Mouse (Mus musculus) embryonic fibroblast, embryonic 13.5 days (primary cell): ENCODE results near the gene Phldb2. TPM values are rescaled to one million over a fixed set of nuclear protein-coding genes. Genes with fewer than 3 reads are reported as not detected.

Source experiments
- H3K27ac ChIP-seq: 2 replicates; pipeline ENCODE4 v1.5.1; 2012; ENCODE audit warnings: low read length, control low read depth, inconsistent platforms; ENCODE audit not compliant: insufficient read depth
- H3K4me1 ChIP-seq: 2 replicates; pipeline ENCODE4 v1.6.1; 2011; ENCODE audit warnings: low read length; ENCODE audit not compliant: control insufficient read depth, insufficient read depth
- H3K4me3 ChIP-seq: 2 replicates; pipeline ENCODE4 v1.5.1; 2011; ENCODE audit warnings: mild to moderate bottlenecking, control low read depth, low read length; ENCODE audit not compliant: insufficient read depth
- CTCF ChIP-seq: IDR thresholded peaks from 2 replicates; pipeline ENCODE4 v1.5.1; 2011; ENCODE audit warnings: mild to moderate bottlenecking, control low read depth, low read length, moderate library complexity, borderline replicate concordance; ENCODE audit not compliant: insufficient read depth
- POLR2A ChIP-seq: IDR thresholded peaks from 2 replicates; pipeline ENCODE4 v1.6.1; 2011; ENCODE audit warnings: low read depth, mild to moderate bottlenecking, control low read depth, low read length, moderate library complexity
- polyA plus RNA-seq: library from polyadenylated mRNA; stranded (reverse); fragments of >200 nt; gene quantifications from 2 replicates; pipeline ENCODE4 v1.2.4, GENCODE M21; 2011; ENCODE audit warnings: low read depth; ENCODE audit not compliant: missing spikeins, insufficient read length

The Phldb2 gene
- polyA plus RNA-seq, 1 experiment: 253 TPM

GRCm38 (mm10) chr16:45903595-45903994, 49.8 kb downstream of the Phldb2 start:
- no peak overlapping the region for H3K4me3 ChIP-seq
- TF ChIP-seq CTCF (no peak), POLR2A (no peak)
- H3K4me1 ChIP-seq: no peaks in the 10 kb centered on the region; the same call in 1 of the 2 replicates
- H3K27ac ChIP-seq: no peak overlapping the region

GRCm38 (mm10) chr16:45898459-45898858, 54.9 kb downstream of the Phldb2 start:
- no peak for TF ChIP-seq CTCF
- no peak for TF ChIP-seq POLR2A
- Histone ChIP-seq H3K4me1 (peaks cover 9% of the 10 kb centered on the region), H3K4me3 (no peak overlapping the region), H3K27ac (no peak overlapping the region)

GRCm38 (mm10) chr16:45896587-45896986, 56.8 kb downstream of the Phldb2 start:
- Histone ChIP-seq H3K4me1 (peaks cover 9% of the 10 kb centered on the region), H3K4me3 (no peak overlapping the region), H3K27ac (no peak overlapping the region)
- TF ChIP-seq POLR2A (no peak), CTCF (no peak)

GRCm38 (mm10) chr16:45894998-45895397, 58.4 kb downstream of the Phldb2 start:
- Histone ChIP-seq H3K4me3 (no peak overlapping the region), H3K4me1 (peaks cover 17% of the 10 kb centered on the region), H3K27ac (peak overlapping the region; percentile 41)
- TF ChIP-seq POLR2A (no peak), CTCF (no peak)

GRCm38 (mm10) chr16:45893796-45894195, 59.6 kb downstream of the Phldb2 start:
- H3K4me1 ChIP-seq: peaks cover 17% of the 10 kb centered on the region
- TF ChIP-seq CTCF (no peak), POLR2A (no peak)
- peak overlapping the region; percentile 74 for H3K27ac ChIP-seq
- H3K4me3 ChIP-seq: no peak overlapping the region

GRCm38 (mm10) chr16:45892928-45893327, 60.5 kb downstream of the Phldb2 start:
- Histone ChIP-seq H3K27ac (peak overlapping the region; percentile 74), H3K4me3 (no peak overlapping the region), H3K4me1 (peaks cover 17% of the 10 kb centered on the region)
- no peak for TF ChIP-seq CTCF
- TF ChIP-seq POLR2A: peak; percentile 64

- TF ChIP-seq CTCF (no peak), POLR2A (no peak)
- Histone ChIP-seq H3K4me1 (peaks cover 17% of the 10 kb centered on the region), H3K4me3 (no peak overlapping the region)
Measured at GRCm38 (mm10) chr16:45890471-45891200, 62.8 kb downstream of the Phldb2 start.

GRCm38 (mm10) chr16:45889636-45890035, 63.8 kb downstream of the Phldb2 start:
- TF ChIP-seq POLR2A: no peak
- no peak for TF ChIP-seq CTCF
- no peak overlapping the region for H3K4me3 ChIP-seq
- peaks cover 19% of the 10 kb centered on the region for H3K4me1 ChIP-seq
- peak overlapping the region; percentile 93 for H3K27ac ChIP-seq

More at GRCm38 (mm10) chr16:45890471-45891200, 62.8 kb downstream of the Phldb2 start:
- peak overlapping the region; percentile 99 for H3K27ac ChIP-seq

- peaks cover 12% of the 10 kb centered on the region for H3K4me1 ChIP-seq
- TF ChIP-seq CTCF: no peak
- no peak for TF ChIP-seq POLR2A
- H3K27ac ChIP-seq: peak overlapping the region; percentile 76
- H3K4me3 ChIP-seq: no peak overlapping the region
Measured at GRCm38 (mm10) chr16:45886599-45886998, 66.8 kb downstream of the Phldb2 start.

GRCm38 (mm10) chr16:45884194-45884593, 69.2 kb downstream of the Phldb2 start:
- Histone ChIP-seq H3K4me1 (0 out of 2 replicates have a peak, but pooled peaks cover 7% of the 10 kb centered on the region), H3K27ac (no peak overlapping the region), H3K4me3 (no peak overlapping the region)
- TF ChIP-seq CTCF (no peak), POLR2A (no peak)
